Mouse (Mus musculus) lung, postnatal 0 days (tissue): ENCODE data around the gene Enox1. TPM values are rescaled to one million over a fixed set of nuclear protein-coding genes. Genes with fewer than 3 reads are reported as not detected.
"Not testable (repeated sequence)": the region's sequence is repeated elsewhere in the genome, so short reads cannot be mapped to it uniquely, and the experiment has no call there.

Experiments
- ATAC-seq: fragments of 200-750 bp; cut with Nextera tagmentation; 2 replicates; pipeline ENCODE4 v1.8.0; 2017; ENCODE audit warnings: moderate library complexity
- DNase-seq: peaks from one replicate; pipeline ENCODE4 v3.0.0-alpha.2; 2016; ENCODE audit warnings: low spot score
- H3K27ac ChIP-seq: fragments of 300-500 bp; sonication (generic); 2 replicates; pipeline ENCODE4 v1.5.1; 2014; ENCODE audit warnings: antibody characterized with exemption, mild to moderate bottlenecking, low read length, mixed read lengths
- H3K27me3 ChIP-seq: fragments of 300-500 bp; sonication (generic); replicated peaks from 2 replicates; pipeline ENCODE4 v1.6.1; 2014; ENCODE audit warnings: low read length, mixed read lengths; ENCODE audit not compliant: insufficient read depth
- H3K36me3 ChIP-seq: fragments of 300-500 bp; sonication (generic); 2 replicates; pipeline ENCODE4 v1.6.1; 2014; ENCODE audit warnings: low read length, mixed read lengths; ENCODE audit not compliant: insufficient read depth
- H3K4me1 ChIP-seq: fragments of 300-500 bp; sonication (generic); 2 replicates; pipeline ENCODE4 v1.6.1; 2014; ENCODE audit warnings: antibody characterized with exemption, low read depth, low read length, mixed read lengths; ENCODE audit not compliant: insufficient read depth
- H3K4me2 ChIP-seq: fragments of 300-500 bp; sonication (generic); replicated peaks from 2 replicates; pipeline ENCODE4 v1.6.1; 2014; ENCODE audit warnings: low read depth, mild to moderate bottlenecking, low read length, moderate library complexity, mixed read lengths
- H3K4me3 ChIP-seq: fragments of 300-500 bp; sonication (generic); 2 replicates; pipeline ENCODE4 v1.5.1; 2014; ENCODE audit warnings: low read depth, low read length
- H3K9ac ChIP-seq: fragments of 300-500 bp; sonication (generic); replicated peaks from 2 replicates; pipeline ENCODE4 v1.6.1; 2014; ENCODE audit warnings: low read depth, mild to moderate bottlenecking
- H3K9me3 ChIP-seq: fragments of 300-500 bp; sonication (generic); 2 replicates; pipeline ENCODE4 v1.6.1; 2016; ENCODE audit warnings: low read length, mixed read lengths
- CTCF ChIP-seq: IDR thresholded peaks from 2 replicates; pipeline ENCODE4 v1.5.1; 2016; ENCODE audit warnings: antibody characterized with exemption, mild to moderate bottlenecking
- EP300 ChIP-seq: IDR thresholded peaks from 2 replicates; pipeline ENCODE4 v1.6.1; 2016; ENCODE audit warnings: antibody characterized with exemption, mild to moderate bottlenecking, control low read depth
- WGBS: fragments of 180-500 bp; shearing (Covaris S2); extraction: QIAGEN DNeasy Blood & Tissue Kit; methylation state at CpG from one replicate; pipeline ENCODE4 v1.1.7; 2014; 5-methylcytosine and 5-hydroxymethylcytosine counted together
- polyA plus RNA-seq: library from polyadenylated mRNA; unstranded; fragments of >200 nt; fragmentation: Nextera tagmentation; extraction: Ambion mirVana; gene quantifications from 2 replicates; pipeline ENCODE4 v1.2.1, GENCODE M21; 2015

Gene Enox1
- 1.5 and 2.0 TPM in 2 replicates for polyA plus RNA-seq

DNA sequence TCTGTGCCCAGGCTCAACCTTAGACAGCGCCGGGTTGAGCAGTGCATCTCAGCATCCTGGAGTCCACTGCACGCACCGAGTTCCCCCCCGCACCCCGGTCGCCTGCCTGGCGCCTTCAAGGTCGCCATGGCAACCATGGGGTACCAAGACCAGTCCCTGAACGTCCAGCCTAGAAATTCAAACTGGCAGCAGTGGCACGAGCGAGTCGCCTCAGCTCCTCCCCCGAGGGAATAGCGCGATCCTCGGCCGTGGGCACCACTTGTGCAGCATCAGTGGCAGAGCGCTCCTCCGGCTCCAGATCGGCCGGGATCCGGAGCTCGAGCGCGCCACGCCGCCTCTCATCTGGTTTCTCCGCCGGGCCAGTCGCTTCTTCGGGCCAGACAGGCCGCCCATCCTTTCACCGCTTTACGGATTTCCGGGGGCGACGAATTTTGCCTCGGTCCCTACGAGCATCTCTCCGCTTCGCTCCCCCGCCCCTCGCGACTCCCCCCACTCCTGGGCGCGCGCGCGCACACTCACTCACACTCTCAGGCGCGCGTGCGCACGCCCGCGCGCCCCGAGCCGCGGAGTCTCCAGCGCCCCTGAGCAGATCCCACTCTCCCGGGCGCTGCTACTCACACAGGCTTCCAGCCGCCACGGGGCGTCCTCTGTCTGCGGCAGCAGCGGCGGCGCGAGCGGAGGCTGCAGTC, at the start of gene Enox1:
Gene Enox1, plus strand, starts transcription at position 542 of the 689 bp plus-strand sequence.
- DNase-seq (peak; percentile 46), ATAC-seq (peak; percentile 72)
- TF ChIP-seq CTCF (peak; percentile 32; the same call in 1 of the 2 replicates), EP300 (no peak)
- Histone ChIP-seq H3K9ac (peak within 1 kb of the TSS; percentile 29; the same call in 1 of the 2 replicates), H3K27ac (no peak within 1 kb of the TSS), H3K4me3 (peak within 1 kb of the TSS; percentile 55), H3K9me3 (no peaks in the 10 kb centered on the region), H3K27me3 (peaks cover 33% of the 10 kb centered on the region), H3K36me3 (no peaks in the 10 kb centered on the region), H3K4me1 (peaks cover 10% of the 10 kb centered on the region), H3K4me2 (peak within 1 kb of the TSS; percentile 94)
- WGBS = 2% methylated on average over 73 of the region's 73 CpGs

DNA sequence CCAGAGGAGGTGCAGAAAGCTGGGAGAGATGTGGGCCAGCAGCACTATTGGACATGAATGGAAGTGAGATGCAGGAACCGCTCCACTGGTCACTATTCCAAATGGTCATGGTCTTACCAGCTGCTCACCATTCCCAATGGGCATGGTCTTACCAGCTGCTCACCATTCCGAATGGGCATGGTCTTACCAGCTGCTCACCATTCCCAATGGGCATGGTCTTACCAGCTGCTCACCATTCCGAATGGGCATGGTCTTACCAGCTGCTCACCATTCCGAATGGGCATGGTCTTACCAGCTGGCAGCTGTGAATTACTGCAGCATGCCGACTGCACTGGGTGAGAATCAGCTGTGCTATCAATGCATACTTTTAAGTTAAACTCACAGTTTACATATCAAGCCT, 45.9 kb upstream of the Enox1 start:
- H3K4me1 ChIP-seq, H3K9me3 ChIP-seq, H3K27ac ChIP-seq, H3K27me3 ChIP-seq, H3K4me2 ChIP-seq, ATAC-seq, H3K9ac ChIP-seq, DNase-seq, H3K4me3 ChIP-seq, H3K36me3 ChIP-seq: not testable (repeated sequence)
- WGBS = 87% methylated on average over 5 of the region's 5 CpGs

DNA sequence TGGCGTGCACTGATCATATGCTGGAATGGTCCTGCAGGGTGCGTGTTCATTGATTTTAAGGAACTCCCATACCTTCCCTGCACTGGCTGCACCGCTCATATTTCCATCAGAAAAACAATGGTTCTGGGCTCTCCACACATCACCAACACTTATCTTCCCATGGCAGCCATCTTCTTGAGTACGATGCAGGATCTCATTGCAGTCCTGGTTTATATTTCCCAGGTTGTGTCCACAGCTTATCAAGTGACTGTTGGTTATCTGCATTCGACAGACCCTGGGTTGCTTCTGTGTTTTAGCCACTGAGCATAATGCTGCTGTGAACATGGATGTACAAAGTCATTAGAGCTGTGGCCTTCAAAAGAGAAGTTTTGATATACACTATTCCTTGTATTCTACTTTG, 26.0 kb upstream of the Enox1 start:
- Histone ChIP-seq H3K4me3 (no peak overlapping the region), H3K9me3 (no peaks in the 10 kb centered on the region), H3K4me1 (no peaks in the 10 kb centered on the region), H3K27ac (no peak overlapping the region), H3K27me3 (no peaks in the 10 kb centered on the region), H3K36me3 (no peaks in the 10 kb centered on the region), H3K4me2 (no peak overlapping the region), H3K9ac (no peak overlapping the region)
- DNase-seq (no peak), ATAC-seq (no peak)
- WGBS = 88% methylated on average over 5 of the region's 5 CpGs
- no peak for TF ChIP-seq CTCF
- no peak for TF ChIP-seq EP300

DNA sequence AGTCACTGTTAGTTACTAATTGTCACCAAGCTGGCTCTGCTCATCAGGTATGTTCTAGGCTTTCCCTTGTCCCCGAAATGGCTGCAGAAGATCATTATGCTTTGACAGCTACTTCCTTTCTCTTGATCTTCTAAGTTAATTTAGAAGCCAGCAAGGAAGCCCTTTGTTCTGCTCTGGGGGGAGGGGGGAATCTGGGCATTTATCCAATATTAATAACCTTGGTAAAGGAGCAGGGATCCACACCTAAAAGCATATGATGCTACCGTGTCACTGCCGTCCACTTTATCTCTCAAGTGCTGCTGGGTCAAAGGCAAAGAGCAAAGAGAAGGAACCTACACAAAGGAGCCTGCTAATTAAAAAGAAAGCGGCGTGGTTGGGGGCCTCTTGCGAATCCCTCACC, 19.6 kb upstream of the Enox1 start:
- Histone ChIP-seq H3K9ac (no peak overlapping the region), H3K4me3 (no peak overlapping the region), H3K9me3 (no peaks in the 10 kb centered on the region), H3K4me2 (no peak overlapping the region), H3K4me1 (no peaks in the 10 kb centered on the region), H3K27me3 (no peaks in the 10 kb centered on the region), H3K36me3 (no peaks in the 10 kb centered on the region), H3K27ac (no peak overlapping the region)
- ATAC-seq (no peak), DNase-seq (no peak)
- no peak for TF ChIP-seq EP300
- TF ChIP-seq CTCF = no peak
- 43% methylated on average over 6 of the region's 6 CpGs for WGBS

DNA sequence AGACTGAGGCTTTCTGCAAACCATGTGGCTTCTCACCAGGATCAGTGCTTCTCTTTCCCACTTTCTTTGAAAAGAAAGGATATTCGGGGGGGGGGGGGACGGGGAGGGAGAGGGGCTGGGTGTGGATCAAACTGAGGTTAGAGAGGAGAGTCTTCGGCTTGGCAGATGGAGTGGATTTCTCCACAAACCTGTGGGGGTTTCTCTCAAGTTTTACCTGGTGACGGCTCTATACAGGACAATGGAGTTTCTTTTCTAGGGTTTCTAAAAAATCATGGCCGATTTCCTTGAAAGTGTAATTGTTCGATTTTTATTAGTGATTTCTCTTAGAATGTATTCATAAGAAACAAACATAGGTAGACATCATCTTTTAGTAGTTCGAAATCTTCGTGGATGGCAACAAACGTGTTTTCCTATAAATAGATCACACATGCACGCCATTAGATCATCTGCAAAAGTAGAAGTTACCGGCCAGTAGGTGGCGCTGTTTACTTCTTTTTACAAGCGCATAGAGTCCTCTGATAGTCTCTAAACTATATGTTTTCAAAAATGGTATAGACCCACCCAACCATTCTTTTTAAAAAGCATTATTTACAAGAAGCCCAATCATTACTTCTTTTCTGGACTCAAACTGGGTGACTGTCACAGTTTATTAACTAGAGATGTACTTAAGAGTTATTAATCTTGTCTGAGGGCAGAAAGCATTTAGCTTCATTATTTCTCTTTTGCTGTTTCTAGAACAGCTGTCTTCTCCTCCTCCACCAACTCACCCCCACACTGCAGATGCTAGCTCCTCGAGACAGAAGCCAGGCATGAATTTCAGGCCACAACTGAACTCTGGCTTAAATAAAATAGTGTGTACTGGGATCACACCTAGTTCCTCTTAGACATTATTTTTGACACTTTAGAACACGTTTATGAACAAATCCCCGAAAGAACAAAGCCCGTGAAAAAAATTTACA, 15.0 kb upstream of the Enox1 start:
- Histone ChIP-seq H3K4me2 (no peak overlapping the region), H3K4me1 (no peaks in the 10 kb centered on the region), H3K27ac (no peak overlapping the region), H3K9me3 (no peaks in the 10 kb centered on the region), H3K36me3 (no peaks in the 10 kb centered on the region), H3K9ac (no peak overlapping the region), H3K4me3 (no peak overlapping the region), H3K27me3 (no peaks in the 10 kb centered on the region)
- WGBS = 25% methylated on average over 16 of the region's 17 CpGs
- ATAC-seq (peak; percentile 58), DNase-seq (peak; percentile 87)
- TF ChIP-seq EP300 = no peak
- TF ChIP-seq CTCF = peak; percentile 78

DNA sequence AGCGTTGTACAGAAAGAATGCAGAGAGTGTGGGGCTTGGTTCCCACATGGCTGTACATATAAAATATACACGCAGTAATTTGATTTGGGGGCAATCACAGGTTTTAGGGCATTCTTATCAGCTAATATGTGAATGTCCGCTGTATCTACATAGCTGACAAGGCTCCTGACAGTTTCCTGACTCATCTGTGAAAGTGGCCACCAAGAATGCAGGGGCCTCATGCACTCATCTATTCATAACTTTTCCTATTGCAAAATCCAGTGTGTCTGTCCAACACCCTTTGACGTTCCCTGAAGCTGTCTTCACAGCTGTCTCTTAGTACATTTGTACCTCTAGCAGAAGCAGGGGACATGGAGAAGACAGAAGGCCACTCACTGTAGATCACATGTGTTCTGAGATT, 11.5 kb upstream of the Enox1 start:
- no peak overlapping the region for H3K4me2 ChIP-seq
- 39% methylated on average over 4 of the region's 4 CpGs for whole genome bisulfite sequencing
- no peaks in the 10 kb centered on the region for H3K9me3 ChIP-seq
- DNase-seq (peak; percentile 6), ATAC-seq (no peak)
- H3K9ac ChIP-seq = no peak overlapping the region
- no peak for TF ChIP-seq EP300
- no peak for TF ChIP-seq CTCF
- no peak overlapping the region for H3K4me3 ChIP-seq
- no peaks in the 10 kb centered on the region for H3K4me1 ChIP-seq
- no peaks in the 10 kb centered on the region for H3K36me3 ChIP-seq
- H3K27me3 ChIP-seq = no peaks in the 10 kb centered on the region
- no peak overlapping the region for H3K27ac ChIP-seq
